ENCODE assay signal across 24 mouse cellular contexts in genomic region chr4:100051767-100052166, GRCm38 (mm10). TPM values are rescaled to one million over a fixed set of nuclear protein-coding genes. Genes with fewer than 3 reads are reported as not detected.
"Had no signal": no experiment of that assay in that cellular context is flagged by ENCODE, and none has a peak within 500 bp of the region (broad histone marks: within the 10 kb centered on the region; RNA-seq: fewer than 3 reads in every experiment).

No protein-coding gene starts in this region.

- DNase-seq: kidney, postnatal 10 days; kidney, postnatal 36 days; left cerebral cortex, postnatal 4 days; liver, postnatal 0 days; lung, embryonic 14.5 days; midbrain, embryonic 14.5 days; right cerebral cortex, adult 18-20 months; right cerebral cortex, postnatal 14 days; right cerebral cortex, postnatal 4 days; thymus, adult 2 months; thymus, postnatal 14 days; thymus, postnatal 4 days had no signal

- H3K9me3 ChIP-seq: limb, embryonic 12.5 days; limb, embryonic 15.5 days; midbrain, embryonic 10.5 days; neural tube, embryonic 12.5 days; neural tube, embryonic 15.5 days had no signal

- ATAC-seq: intestine, postnatal 0 days; liver, postnatal 0 days; lung, postnatal 0 days had no signal

- H3K9ac ChIP-seq: limb, embryonic 12.5 days; limb, embryonic 15.5 days; liver, embryonic 14.5 days; liver, postnatal 0 days; lung, embryonic 14.5 days; neural tube, embryonic 12.5 days; neural tube, embryonic 15.5 days had no signal

- H3K27me3 ChIP-seq: limb, embryonic 12.5 days; limb, embryonic 15.5 days; neural tube, embryonic 12.5 days; neural tube, embryonic 15.5 days had no signal

- H3K4me2 ChIP-seq: limb, embryonic 12.5 days; limb, embryonic 15.5 days; liver, embryonic 11.5 days; lung, embryonic 14.5 days; neural tube, embryonic 12.5 days; neural tube, embryonic 15.5 days had no signal

- H3K36me3 ChIP-seq: limb, embryonic 12.5 days; limb, embryonic 15.5 days; midbrain, embryonic 10.5 days; neural tube, embryonic 12.5 days; neural tube, embryonic 15.5 days had no signal

- H3K4me1 ChIP-seq: megakaryocyte, embryonic 14.5 days; neural tube, embryonic 12.5 days had no signal

- H3K27ac ChIP-seq: limb, embryonic 12.5 days; limb, embryonic 15.5 days; liver, embryonic 14.5 days; macrophage; midbrain, embryonic 10.5 days; neural tube, embryonic 12.5 days; neural tube, embryonic 15.5 days; stomach, postnatal 0 days had no signal

- H3K4me3 ChIP-seq: limb, embryonic 12.5 days; limb, embryonic 15.5 days; megakaryocyte, embryonic 14.5 days; midbrain, embryonic 10.5 days; neural tube, embryonic 12.5 days; neural tube, embryonic 15.5 days had no signal

RNA-seq across cellular contexts. Expression of gene Ror1, which starts 43.8 kb away (rescaled TPM):
- polyA plus RNA-seq: macrophage had no signal
